Comparison of ENCODE assay signal across 10 mouse cellular contexts in genomic region chr8:48844961-48845360, GRCm38 (mm10). TPM values are rescaled to one million over a fixed set of nuclear protein-coding genes. Genes with fewer than 3 reads are reported as not detected.
DNase-seq lines count a peak whose midpoint lies in the region; ATAC-seq and TF ChIP-seq lines count a peak whose summit lies in the region.
"Had no signal": no experiment of that assay in that cellular context is flagged by ENCODE, and none has a peak within 500 bp of the region (broad histone marks: within the 10 kb centered on the region; RNA-seq: fewer than 3 reads in every experiment).

No protein-coding gene starts in this region.

- no peak for ATAC-seq in heart, embryonic 11.5 days (replicated peaks; ENCODE audit: insufficient number of reproducible peaks, low FRiP score, low TSS enrichment)
- ATAC-seq in forebrain, embryonic 13.5 days, result no peak
- no peak for ATAC-seq in kidney, postnatal 0 days (replicated peaks; ENCODE audit: low FRiP score, low read depth)
- ATAC-seq in midbrain, embryonic 16.5 days, result no peak

- no peaks in the 10 kb centered on the region for H3K36me3 ChIP-seq in heart, embryonic 11.5 days (ENCODE audit: control insufficient read depth, insufficient read depth, low read length)
- H3K36me3 ChIP-seq in heart, adult 2 months (ENCODE audit: control insufficient read depth, insufficient read depth, low read length), result no peaks in the 10 kb centered on the region
- H3K36me3 ChIP-seq in forebrain, embryonic 13.5 days (ENCODE audit: poor library complexity, severe bottlenecking), result no peaks in the 10 kb centered on the region
- no peaks in the 10 kb centered on the region for H3K36me3 ChIP-seq in kidney, postnatal 0 days (ENCODE audit: insufficient read depth, low read length)
- H3K36me3 ChIP-seq in midbrain, embryonic 16.5 days (ENCODE audit: control insufficient read depth, insufficient read depth, low read length), result no peaks in the 10 kb centered on the region

- H3K9me3 ChIP-seq in heart, embryonic 11.5 days (replicated peaks; ENCODE audit: control insufficient read depth, low read length), result no peaks in the 10 kb centered on the region
- H3K9me3 ChIP-seq in forebrain, embryonic 13.5 days (replicated peaks), result no peaks in the 10 kb centered on the region
- no peaks in the 10 kb centered on the region for H3K9me3 ChIP-seq in kidney, postnatal 0 days (replicated peaks; ENCODE audit: low read length)
- H3K9me3 ChIP-seq in midbrain, embryonic 16.5 days (replicated peaks; ENCODE audit: control insufficient read depth, low read length, poor library complexity, severe bottlenecking), result no peaks in the 10 kb centered on the region

- H3K9ac ChIP-seq in heart, embryonic 11.5 days (ENCODE audit: low read depth, low read length), result peak overlapping the region; percentile 39; the same call in 1 of the 2 replicates
- H3K9ac ChIP-seq in heart, adult 2 months (ENCODE audit: low read depth, low read length), result no peak overlapping the region
- H3K9ac ChIP-seq in forebrain, embryonic 13.5 days, result no peak overlapping the region
- 0 out of 2 replicates have a peak overlapping the region, but pooled peaks have one; percentile 19 for H3K9ac ChIP-seq in kidney, postnatal 0 days (ENCODE audit: low read depth, low read length)
- H3K9ac ChIP-seq in midbrain, embryonic 16.5 days (ENCODE audit: low read depth, low read length), result no peak overlapping the region

- no peak overlapping the region for H3K27ac ChIP-seq in heart, embryonic 11.5 days (ENCODE audit: low read depth, low read length)
- H3K27ac ChIP-seq in heart, adult 2 months, result no peak overlapping the region
- H3K27ac ChIP-seq in forebrain, embryonic 13.5 days, result no peak overlapping the region
- no peak overlapping the region for H3K27ac ChIP-seq in kidney, postnatal 0 days
- H3K27ac ChIP-seq in midbrain, embryonic 16.5 days (ENCODE audit: low read length), result no peak overlapping the region

- H3K79me2 ChIP-seq in heart, adult 2 months (replicated peaks; ENCODE audit: control insufficient read depth, insufficient read depth, low read length), result no peaks in the 10 kb centered on the region

- WGBS in heart, embryonic 11.5 days (ENCODE audit: insufficient replicate concordance), result 7% methylated on average over 12 of the region's 12 CpGs
- WGBS in heart, adult 2 months, result 11% methylated on average over 12 of the region's 12 CpGs
- WGBS in forebrain, embryonic 13.5 days, result 8% methylated on average over 12 of the region's 12 CpGs
- WGBS in kidney, postnatal 0 days, result 17% methylated on average over 12 of the region's 12 CpGs
- 8% methylated on average over 12 of the region's 12 CpGs for WGBS in midbrain, embryonic 16.5 days

- peaks cover 26% of the 10 kb centered on the region for H3K27me3 ChIP-seq in heart, embryonic 11.5 days (ENCODE audit: control insufficient read depth, insufficient read depth, low read length)
- peaks cover 6% of the 10 kb centered on the region; the same call in 1 of the 2 replicates for H3K27me3 ChIP-seq in heart, adult 2 months (ENCODE audit: control insufficient read depth, insufficient read depth, low read length)
- peaks cover 54% of the 10 kb centered on the region for H3K27me3 ChIP-seq in forebrain, embryonic 13.5 days
- no peaks in the 10 kb centered on the region for H3K27me3 ChIP-seq in kidney, postnatal 0 days (ENCODE audit: insufficient read depth, low read length)
- peaks cover 5% of the 10 kb centered on the region for H3K27me3 ChIP-seq in midbrain, embryonic 16.5 days (ENCODE audit: control insufficient read depth, insufficient read depth, low read depth, low read length)

- no peak for TF ChIP-seq POLR2A in heart, adult 2 months (IDR thresholded peaks at IDR 0.05; ENCODE audit: insufficient read depth, low read depth, low read length)

- intact Hi-C loops in heart, adult 2 months (cut with DNase I), result loop anchor here (10.0 kb wide), 1 partner anchor 620 kb away; no protein-coding TSS in a partner anchor

- H3K4me1 ChIP-seq in heart, embryonic 11.5 days (ENCODE audit: control insufficient read depth, insufficient read depth, low read length), result peaks cover 8% of the 10 kb centered on the region; the same call in 1 of the 2 replicates
- no peaks in the 10 kb centered on the region for H3K4me1 ChIP-seq in heart, adult 2 months (ENCODE audit: control insufficient read depth, insufficient read depth, low read length)
- H3K4me1 ChIP-seq in forebrain, embryonic 13.5 days, result peaks cover 28% of the 10 kb centered on the region
- H3K4me1 ChIP-seq in kidney, postnatal 0 days (replicated peaks; ENCODE audit: insufficient read depth, low read length), result no peaks in the 10 kb centered on the region
- H3K4me1 ChIP-seq in midbrain, embryonic 16.5 days (ENCODE audit: control insufficient read depth, insufficient read depth, low read length), result peaks cover 12% of the 10 kb centered on the region

- TF ChIP-seq EP300 in heart, adult 2 months (IDR thresholded peaks at IDR 0.05; ENCODE audit: insufficient read depth, low read depth, low read length), result no peak

- DNase-seq in heart, adult 2 months, result no peak
- peak; percentile 39 for DNase-seq in kidney, postnatal 0 days (ENCODE audit: low spot score)
- no peak for DNase-seq in ovary, adult 18-20 months (ENCODE audit: low spot score)
- no peak for DNase-seq in layer of hippocampus, adult 9-11 months
- no peak for DNase-seq in frontal cortex, adult 2 months (ENCODE audit: extremely low spot score in 1 of 2, low spot score in 1 of 2)
- DNase-seq: thymus, postnatal 14 days had no signal

- peak overlapping the region; percentile 82 for H3K4me3 ChIP-seq in heart, embryonic 11.5 days (ENCODE audit: low read depth, low read length)
- no peak overlapping the region for H3K4me3 ChIP-seq in heart, adult 2 months
- H3K4me3 ChIP-seq in forebrain, embryonic 13.5 days, result peak overlapping the region; percentile 67
- H3K4me3 ChIP-seq in kidney, postnatal 0 days (replicated peaks; ENCODE audit: low read depth, low read length), result peak overlapping the region; percentile 70
- H3K4me3 ChIP-seq in midbrain, embryonic 16.5 days (ENCODE audit: low read depth, low read length), result peak overlapping the region; percentile 91

- TF ChIP-seq CTCF in heart, adult 2 months (IDR thresholded peaks at IDR 0.05), result no peak
- TF ChIP-seq CTCF in kidney, postnatal 0 days (IDR thresholded peaks at IDR 0.05; ENCODE audit: low read depth), result no peak

- H3K4me2 ChIP-seq in heart, embryonic 11.5 days, result peak overlapping the region; percentile 95
- H3K4me2 ChIP-seq in forebrain, embryonic 13.5 days, result peak overlapping the region; percentile 94
- peak overlapping the region; percentile 88 for H3K4me2 ChIP-seq in kidney, postnatal 0 days (ENCODE audit: low read length)
- peak overlapping the region; percentile 96 for H3K4me2 ChIP-seq in midbrain, embryonic 16.5 days (ENCODE audit: low read length)

RNA-seq across cellular contexts. Expression of gene Tenm3, which starts 1.2 kb away (rescaled TPM):
- polyA plus RNA-seq in heart, embryonic 11.5 days (2014; fragmentation: Nextera tagmentation; extraction: Ambion mirVana), result 14.3 and 18.2 TPM in 2 replicates
- total RNA-seq in heart, adult 2 months (2021), result 1 to 10 TPM; 2.0 to 3.8 TPM
- polyA plus RNA-seq in heart, adult 2 months (2012; rRNA removed), result 2.2 and 2.5 TPM in 2 replicates
- 20.6 and 20.9 TPM in 2 replicates for polyA plus RNA-seq in forebrain, embryonic 13.5 days (2015; fragmentation: Nextera tagmentation; extraction: Ambion mirVana)
- 13.9 and 15.3 TPM in 2 replicates for polyA plus RNA-seq in kidney, postnatal 0 days (2015; fragmentation: Nextera tagmentation; extraction: Ambion mirVana)
- polyA plus RNA-seq in midbrain, embryonic 16.5 days (2015; fragmentation: Nextera tagmentation; extraction: Ambion mirVana), result 33.4 and 37.4 TPM in 2 replicates
- 22.7 and 34.4 TPM in 2 replicates for polyA plus RNA-seq in frontal cortex, adult 2 months (2012; rRNA removed)
- total RNA-seq: hematopoietic stem cell, adult 5-6 weeks had no signal

Comparison
In these comparisons a context has a peak if more than half of its experiments do, and no peak if none do; other contexts are left out.
1. H3K9ac ChIP-seq: peak in heart, embryonic 11.5 days (single experiment) and kidney, postnatal 0 days (single experiment); none in heart, adult 2 months (single experiment), forebrain, embryonic 13.5 days (single experiment) and midbrain, embryonic 16.5 days (single experiment).
2. Peak in every context shown above with its lines, with median percentiles within 50 percentile points of each other: H3K4me2 ChIP-seq.